Comparison of ENCODE assay signal across 17 mouse cellular contexts in genomic region chr17:50675231-50675630, GRCm38 (mm10).
A peak's percentile ranks its signal among the peaks of the same experiment; 100 is the strongest.
DNase-seq lines count a peak whose midpoint lies in the region; ATAC-seq and TF ChIP-seq lines count a peak whose summit lies in the region.
"Had no signal": no experiment of that assay in that cellular context is flagged by ENCODE, and none has a peak within 500 bp of the region (broad histone marks: within the 10 kb centered on the region; RNA-seq: fewer than 3 reads in every experiment).

No protein-coding gene starts in this region.

- H3K4me1 ChIP-seq in stomach, embryonic 14.5 days (ENCODE audit: control insufficient read depth, insufficient read depth, low read length), result peaks cover 4% of the 10 kb centered on the region; the same call in 1 of the 2 replicates
- no peaks in the 10 kb centered on the region for H3K4me1 ChIP-seq in stomach, postnatal 0 days (replicated peaks; ENCODE audit: control insufficient read depth, insufficient read depth)

- no peak overlapping the region for H3K9ac ChIP-seq in stomach, embryonic 14.5 days (replicated peaks; ENCODE audit: low read depth, low read length)
- H3K9ac ChIP-seq in stomach, postnatal 0 days (ENCODE audit: low read length), result no peak overlapping the region
- H3K9ac ChIP-seq: embryonic facial prominence, embryonic 15.5 days; forebrain, embryonic 13.5 days; heart, embryonic 12.5 days; limb, embryonic 13.5 days had no signal

- no peaks in the 10 kb centered on the region for H3K9me3 ChIP-seq in stomach, embryonic 14.5 days (ENCODE audit: control insufficient read depth, low read depth, low read length)
- H3K9me3 ChIP-seq in stomach, postnatal 0 days (ENCODE audit: control insufficient read depth, low read length), result no peaks in the 10 kb centered on the region
- H3K9me3 ChIP-seq: embryonic facial prominence, embryonic 15.5 days; forebrain, embryonic 13.5 days; heart, embryonic 12.5 days; limb, embryonic 13.5 days had no signal

- ATAC-seq in stomach, embryonic 14.5 days (ENCODE audit: insufficient number of reproducible peaks, insufficient read depth, low FRiP score, low read depth), result 0 out of 2 replicates have a peak, but pooled peaks have one; percentile 15
- ATAC-seq in stomach, postnatal 0 days (ENCODE audit: low FRiP score, low TSS enrichment), result no peak
- no peak for ATAC-seq in activated CD4-positive, CD25-positive, alpha-beta regulatory T cell, adult 4 months
- ATAC-seq: forebrain, embryonic 13.5 days; inflammation-experienced regulatory T-cells, adult 6 months; Patski had no signal

- H3K27me3 ChIP-seq in stomach, embryonic 14.5 days (ENCODE audit: control insufficient read depth, insufficient read depth, low read length), result no peaks in the 10 kb centered on the region
- H3K27me3 ChIP-seq in stomach, postnatal 0 days (ENCODE audit: control insufficient read depth, insufficient read depth, low read length), result no peaks in the 10 kb centered on the region
- H3K27me3 ChIP-seq: embryonic facial prominence, embryonic 15.5 days; forebrain, embryonic 13.5 days; heart, embryonic 12.5 days; limb, embryonic 13.5 days had no signal

- DNase-seq in adrenal gland, postnatal 14 days, result peak; percentile 22
- DNase-seq in adrenal gland, postnatal 10 days, result no peak
- peak; percentile 15 for DNase-seq in kidney, postnatal 14 days
- no peak for DNase-seq in kidney, adult 8-10 months
- DNase-seq in stomach, postnatal 0 days (ENCODE audit: low spot score), result no peak
- no peak for DNase-seq in Muller cell, postnatal 12 days (ENCODE audit: inconsistent ontology term)
- DNase-seq: gastrocnemius, postnatal 10 days; midbrain, embryonic 14.5 days; right cerebral cortex, postnatal 25 days had no signal

- TF ChIP-seq EP300 in stomach, postnatal 0 days (optimal IDR thresholded peaks at IDR 0.05), result no peak

- H3K27ac ChIP-seq in stomach, embryonic 14.5 days (ENCODE audit: low read length), result no peak overlapping the region
- H3K27ac ChIP-seq in stomach, postnatal 0 days (replicated peaks), result no peak overlapping the region
- H3K27ac ChIP-seq: embryonic facial prominence, embryonic 15.5 days; forebrain, embryonic 13.5 days; limb, embryonic 13.5 days had no signal

- no peak for TF ChIP-seq CTCF in stomach, postnatal 0 days (IDR thresholded peaks at IDR 0.05; ENCODE audit: low read depth)

- WGBS in stomach, embryonic 14.5 days, result 66% methylated on average over 11 of the region's 11 CpGs
- 61% methylated on average over 11 of the region's 11 CpGs for WGBS in stomach, postnatal 0 days

- no peak overlapping the region for H3K4me3 ChIP-seq in stomach, embryonic 14.5 days (ENCODE audit: low read depth, low read length)
- no peak overlapping the region for H3K4me3 ChIP-seq in stomach, postnatal 0 days (ENCODE audit: low read depth, low read length)
- H3K4me3 ChIP-seq: embryonic facial prominence, embryonic 15.5 days; forebrain, embryonic 13.5 days; heart, embryonic 12.5 days; limb, embryonic 13.5 days had no signal

- H3K36me3 ChIP-seq in stomach, embryonic 14.5 days (ENCODE audit: control insufficient read depth, insufficient read depth, low read length), result no peaks in the 10 kb centered on the region
- H3K36me3 ChIP-seq in stomach, postnatal 0 days (ENCODE audit: control insufficient read depth, insufficient read depth, low read length), result no peaks in the 10 kb centered on the region
- H3K36me3 ChIP-seq: embryonic facial prominence, embryonic 15.5 days; heart, embryonic 12.5 days; limb, embryonic 13.5 days had no signal

- no peak overlapping the region for H3K4me2 ChIP-seq in stomach, embryonic 14.5 days (replicated peaks; ENCODE audit: low read depth, low read length)
- H3K4me2 ChIP-seq in stomach, postnatal 0 days (replicated peaks; ENCODE audit: low read depth), result no peak overlapping the region
- H3K4me2 ChIP-seq: embryonic facial prominence, embryonic 15.5 days; forebrain, embryonic 13.5 days; heart, embryonic 12.5 days; limb, embryonic 13.5 days had no signal

Comparison
In these comparisons a context has a peak if more than half of its experiments do, and no peak if none do; other contexts are left out.
1. DNase-seq: peak in adrenal gland, postnatal 14 days (single experiment) and kidney, postnatal 14 days (single experiment); none in adrenal gland, postnatal 10 days (single experiment), kidney, adult 8-10 months (0 of 2), stomach, postnatal 0 days (single experiment) and Muller cell, postnatal 12 days (single experiment).